Mouse (Mus musculus) lung, adult 2 months (tissue): ENCODE data around the gene Cluh.

ENCODE experiments used
- CTCF ChIP-seq: fragments of 200-500 bp; IDR thresholded peaks from 2 replicates; pipeline ENCODE4 v1.5.1; 2011; ENCODE audit warnings: mild to moderate bottlenecking, low read length, control low read depth; ENCODE audit not compliant: insufficient read depth
- POLR2A ChIP-seq: fragments of 200-500 bp; IDR thresholded peaks from 2 replicates; pipeline ENCODE4 v1.6.1; 2011; ENCODE audit warnings: low read depth, mild to moderate bottlenecking, control low read depth, low read length, borderline replicate concordance; ENCODE audit errors: extremely low read depth

DNA sequence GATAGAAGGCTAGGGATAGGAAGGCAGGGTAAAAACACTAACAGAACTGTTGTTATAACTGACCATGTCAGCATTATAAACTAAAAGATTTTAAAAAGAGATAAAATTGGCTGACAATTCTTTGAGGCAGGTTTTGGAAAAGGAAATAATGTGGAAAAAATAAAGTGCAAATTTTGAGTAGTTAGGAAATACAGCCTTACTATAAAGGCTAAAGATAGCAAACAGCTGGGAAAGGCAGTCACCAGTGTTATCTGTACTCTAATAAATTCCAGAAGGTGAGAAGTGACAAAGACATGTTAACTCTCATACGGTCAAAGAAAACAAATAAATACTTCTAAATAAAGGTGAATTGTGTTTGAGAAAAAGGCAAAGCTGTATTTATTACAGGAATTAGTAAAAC, 59.5 kb downstream of the Cluh start:
- no peak for TF ChIP-seq POLR2A
- no peak for TF ChIP-seq CTCF
